ENCODE assay signal across 12 mouse cellular contexts in genomic region chr2:125667184-125667583, GRCm38 (mm10). TPM values are rescaled to one million over a fixed set of nuclear protein-coding genes. Genes with fewer than 3 reads are reported as not detected.
A peak's percentile ranks its signal among the peaks of the same experiment; 100 is the strongest.
DNase-seq lines count a peak whose midpoint lies in the region; ATAC-seq lines count a peak whose summit lies in the region.
"Had no signal": no experiment of that assay in that cellular context is flagged by ENCODE, and none has a peak within 500 bp of the region (broad histone marks: within the 10 kb centered on the region; RNA-seq: fewer than 3 reads in every experiment).

No protein-coding gene starts in this region.

- H3K27ac ChIP-seq in heart, embryonic 16.5 days (ENCODE audit: low read length) = no peak overlapping the region
- H3K27ac ChIP-seq: midbrain, embryonic 15.5 days had no signal

- 14% methylated on average over 5 of the region's 5 CpGs for WGBS in heart, embryonic 16.5 days

- no peak overlapping the region for H3K9ac ChIP-seq in heart, embryonic 16.5 days (ENCODE audit: low read length)
- H3K9ac ChIP-seq: midbrain, embryonic 15.5 days had no signal

- 0 out of 2 replicates have a peak, but pooled peaks cover 5% of the 10 kb centered on the region for H3K4me1 ChIP-seq in heart, embryonic 16.5 days (ENCODE audit: control insufficient read depth, insufficient read depth, low read length)
- peaks cover 32% of the 10 kb centered on the region for H3K4me1 ChIP-seq in megakaryocyte, embryonic 14.5 days
- H3K4me1 ChIP-seq: midbrain, embryonic 15.5 days had no signal

- no peaks in the 10 kb centered on the region for H3K9me3 ChIP-seq in heart, embryonic 16.5 days (replicated peaks; ENCODE audit: control insufficient read depth, low read length)
- no peaks in the 10 kb centered on the region for H3K9me3 ChIP-seq in megakaryocyte, embryonic 14.5 days
- H3K9me3 ChIP-seq: midbrain, embryonic 15.5 days had no signal

- H3K4me3 ChIP-seq in heart, embryonic 16.5 days (ENCODE audit: low read length) = no peak overlapping the region
- H3K4me3 ChIP-seq in megakaryocyte, embryonic 14.5 days (replicated peaks) = peak overlapping the region; percentile 81
- H3K4me3 ChIP-seq: midbrain, embryonic 15.5 days had no signal

- intact Hi-C loops in heart, postnatal 36 days (cut with DNase I) = no loop called here

- H3K27me3 ChIP-seq in heart, embryonic 16.5 days (ENCODE audit: control insufficient read depth, insufficient read depth, low read length) = no peaks in the 10 kb centered on the region
- H3K27me3 ChIP-seq in megakaryocyte, embryonic 14.5 days (replicated peaks) = peaks cover 28% of the 10 kb centered on the region
- H3K27me3 ChIP-seq: midbrain, embryonic 15.5 days had no signal

- no peak for DNase-seq in heart, postnatal 36 days
- DNase-seq in CD4-positive helper T cell, adult 2 months (ENCODE audit: low read depth, low spot score) = peak; percentile 58
- DNase-seq in adrenal gland, postnatal 36 days = no peak
- no peak for DNase-seq in cerebellum, postnatal 4 days (ENCODE audit: low spot score in 2 of 2)
- DNase-seq in yolk sac, embryonic 10.5 days (ENCODE audit: low spot score) = no peak
- DNase-seq: cerebellum, adult 18-20 months; right cerebral cortex, postnatal 4 days had no signal

- no peak overlapping the region; the same call in 1 of the 2 replicates for H3K4me2 ChIP-seq in heart, embryonic 16.5 days (ENCODE audit: low read depth, low read length)
- H3K4me2 ChIP-seq: midbrain, embryonic 15.5 days had no signal

- no peaks in the 10 kb centered on the region for H3K36me3 ChIP-seq in heart, embryonic 16.5 days (ENCODE audit: control insufficient read depth, insufficient read depth)
- no peaks in the 10 kb centered on the region for H3K36me3 ChIP-seq in megakaryocyte, embryonic 14.5 days (replicated peaks; ENCODE audit: low read length)
- H3K36me3 ChIP-seq: midbrain, embryonic 15.5 days had no signal

- ATAC-seq in heart, embryonic 16.5 days (replicated peaks; ENCODE audit: extremely low read depth, insufficient read depth, low FRiP score) = peak; percentile 52; the same call in 1 of the 2 replicates
- peak; percentile 62 for ATAC-seq in erythroid progenitor cell, adult 5-6 weeks (replicated peaks; ENCODE audit: low FRiP score, poor library complexity, severe bottlenecking)
- ATAC-seq: forebrain, embryonic 16.5 days; midbrain, embryonic 15.5 days had no signal

RNA-seq across cellular contexts. Expression of gene Eid1, which starts 5.7 kb away (rescaled TPM):
- polyA plus RNA-seq in heart, embryonic 16.5 days (2015; fragmentation: Nextera tagmentation; extraction: Ambion mirVana) = 112 and 128 TPM in 2 replicates
- total RNA-seq in heart, postnatal 36 days (2021) = 10 to 100 TPM; 52.2 to 58.0 TPM
- 52.0 and 77.1 TPM in 2 replicates for total RNA-seq in erythroid progenitor cell, adult 5-6 weeks (2015; ENCODE audit: low replicate concordance)
- 96.0 and 96.6 TPM in 2 replicates for total RNA-seq in erythroid progenitor cell, adult 5-6 weeks (2017; ENCODE audit: low replicate concordance)
- polyA plus RNA-seq in megakaryocyte, embryonic 14.5 days (2012; ENCODE audit: insufficient read depth, low replicate concordance) = 4.4 and 37.5 TPM in 2 replicates
- 100 to 1,000 TPM; 118 to 132 TPM for total RNA-seq in adrenal gland, postnatal 36 days (2021)

RNA-seq across cellular contexts. Expression of gene Cep152, which starts 42.3 kb away (rescaled TPM):
- 4.2 and 4.7 TPM in 2 replicates for polyA plus RNA-seq in heart, embryonic 16.5 days (2015; fragmentation: Nextera tagmentation; extraction: Ambion mirVana)
- total RNA-seq in heart, postnatal 36 days (2021) = 1 to 10 TPM; 1.4 TPM
- 14.3 and 20.2 TPM in 2 replicates for total RNA-seq in erythroid progenitor cell, adult 5-6 weeks (2015; ENCODE audit: low replicate concordance)
- 36.8 and 49.8 TPM in 2 replicates for total RNA-seq in erythroid progenitor cell, adult 5-6 weeks (2017; ENCODE audit: low replicate concordance)
- polyA plus RNA-seq in megakaryocyte, embryonic 14.5 days (2012; ENCODE audit: insufficient read depth, low replicate concordance) = 0.47 and 0.58 TPM in 2 replicates
- total RNA-seq in adrenal gland, postnatal 36 days (2021) = 1 to 10 TPM; 2.6 to 2.7 TPM

RNA-seq across cellular contexts. Expression of gene Shc4, which starts 56.8 kb away (rescaled TPM):
- polyA plus RNA-seq in heart, embryonic 16.5 days (2015; fragmentation: Nextera tagmentation; extraction: Ambion mirVana) = 1.3 and 1.7 TPM in 2 replicates
- total RNA-seq in heart, postnatal 36 days (2021) = under 1 TPM; 0.42 to 0.51 TPM
- not detected in 2 replicates for total RNA-seq in erythroid progenitor cell, adult 5-6 weeks (2015; ENCODE audit: low replicate concordance)
- total RNA-seq in erythroid progenitor cell, adult 5-6 weeks (2017; ENCODE audit: low replicate concordance) = 0.15 and 3.3 TPM in 2 replicates
- 0.17 TPM in 1 of 2 replicates, not detected in the other for polyA plus RNA-seq in megakaryocyte, embryonic 14.5 days (2012; ENCODE audit: insufficient read depth, low replicate concordance)
- 1 to 10 TPM; 3.2 to 3.4 TPM for total RNA-seq in adrenal gland, postnatal 36 days (2021)

Comparison
In these comparisons a context has a peak if more than half of its experiments do, and no peak if none do; other contexts are left out.
1. RNA of gene Cep152, which starts 42.3 kb away (total RNA-seq): 14.3 to 49.8 TPM in erythroid progenitor cell, adult 5-6 weeks; 2.6 to 2.7 TPM in adrenal gland, postnatal 36 days and 1.4 TPM in heart, postnatal 36 days; every median in the first group is over 4 times any median in the second.